Mouse (Mus musculus) midbrain, embryonic 13.5 days (tissue): ENCODE results near the gene Cbln4. TPM values are rescaled to one million over a fixed set of nuclear protein-coding genes. Genes with fewer than 3 reads are reported as not detected.

Experiments used
- ATAC-seq: fragments of 200-750 bp; cut with Nextera tagmentation; 2 replicates; pipeline ENCODE4 v1.8.0; 2017; ENCODE audit warnings: mild to moderate bottlenecking, moderate TSS enrichment, moderate library complexity
- H3K27ac ChIP-seq: fragments of 300-500 bp; sonication (generic); 2 replicates; pipeline ENCODE4 v1.5.1; 2015; ENCODE audit warnings: inconsistent platforms, mild to moderate bottlenecking, moderate library complexity
- H3K27me3 ChIP-seq: fragments of 300-500 bp; sonication (generic); 2 replicates; pipeline ENCODE4 v1.6.1; 2015; ENCODE audit warnings: mild to moderate bottlenecking, inconsistent platforms
- H3K36me3 ChIP-seq: fragments of 300-500 bp; sonication (generic); 2 replicates; pipeline ENCODE4 v1.6.1; 2015; ENCODE audit warnings: mild to moderate bottlenecking, inconsistent platforms
- H3K4me1 ChIP-seq: fragments of 300-500 bp; sonication (generic); replicated peaks from 2 replicates; pipeline ENCODE4 v1.6.1; 2015; ENCODE audit warnings: inconsistent platforms
- H3K4me2 ChIP-seq: fragments of 300-500 bp; sonication (generic); replicated peaks from 2 replicates; pipeline ENCODE4 v1.6.1; 2015; ENCODE audit warnings: moderate library complexity, mild to moderate bottlenecking, inconsistent platforms
- H3K4me3 ChIP-seq: fragments of 300-500 bp; sonication (generic); replicated peaks from 2 replicates; pipeline ENCODE4 v1.5.1; 2015; ENCODE audit warnings: mild to moderate bottlenecking, inconsistent platforms
- H3K9ac ChIP-seq: fragments of 300-500 bp; sonication (generic); replicated peaks from 2 replicates; pipeline ENCODE4 v1.6.1; 2015; ENCODE audit warnings: mild to moderate bottlenecking, inconsistent platforms
- H3K9me3 ChIP-seq: fragments of 300-500 bp; sonication (generic); 2 replicates; pipeline ENCODE4 v1.6.1; 2016; ENCODE audit warnings: mild to moderate bottlenecking, inconsistent platforms
- WGBS: fragments of 180-500 bp; shearing (Covaris S2); methylation state at CpG from one replicate; pipeline ENCODE4 v1.1.7; 2015; 5-methylcytosine and 5-hydroxymethylcytosine counted together
- polyA plus RNA-seq: library from polyadenylated mRNA; unstranded; fragments of >200 nt; fragmentation: Nextera tagmentation; extraction: Ambion mirVana; gene quantifications from 2 replicates; pipeline ENCODE4 v1.2.1, GENCODE M21; 2015

The Cbln4 gene
- 14.5 and 18.1 TPM in 2 replicates for polyA plus RNA-seq

DNA sequence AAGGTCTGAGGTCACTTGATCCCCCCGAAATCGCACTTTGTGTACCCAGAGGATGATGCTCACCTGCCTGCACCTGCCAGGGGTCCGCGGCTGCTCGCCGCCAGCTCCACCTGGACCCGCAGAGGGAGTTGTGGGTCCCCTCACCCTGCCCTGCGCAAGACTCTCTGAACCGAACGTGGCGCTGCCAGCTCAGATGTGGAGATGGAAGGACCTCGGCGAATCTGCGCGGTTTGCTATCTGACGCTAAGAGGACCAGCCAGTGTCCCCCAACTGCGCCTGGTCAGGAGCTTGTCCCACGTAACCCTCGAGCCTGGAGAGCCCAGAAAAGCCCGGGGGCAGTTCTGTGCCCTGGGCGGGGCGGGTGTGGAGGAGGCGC lies at the start of gene Cbln4:
Cbln4 (minus strand) TSS at position 232 of the 376 bp plus-strand sequence.
- WGBS = 0% methylated on average over 23 of the region's 23 CpGs
- H3K4me1 ChIP-seq = peaks cover 39% of the 10 kb centered on the region
- H3K4me2 ChIP-seq = peak within 1 kb of the TSS; percentile 81
- H3K27ac ChIP-seq = peak within 1 kb of the TSS; percentile 44
- peak within 1 kb of the TSS; percentile 65 for H3K9ac ChIP-seq
- peak within 1 kb of the TSS; percentile 49 for H3K4me3 ChIP-seq
- H3K9me3 ChIP-seq = no peaks in the 10 kb centered on the region
- peaks cover 47% of the 10 kb centered on the region for H3K27me3 ChIP-seq
- ATAC-seq = peak; percentile 26
- H3K36me3 ChIP-seq = no peaks in the 10 kb centered on the region

DNA sequence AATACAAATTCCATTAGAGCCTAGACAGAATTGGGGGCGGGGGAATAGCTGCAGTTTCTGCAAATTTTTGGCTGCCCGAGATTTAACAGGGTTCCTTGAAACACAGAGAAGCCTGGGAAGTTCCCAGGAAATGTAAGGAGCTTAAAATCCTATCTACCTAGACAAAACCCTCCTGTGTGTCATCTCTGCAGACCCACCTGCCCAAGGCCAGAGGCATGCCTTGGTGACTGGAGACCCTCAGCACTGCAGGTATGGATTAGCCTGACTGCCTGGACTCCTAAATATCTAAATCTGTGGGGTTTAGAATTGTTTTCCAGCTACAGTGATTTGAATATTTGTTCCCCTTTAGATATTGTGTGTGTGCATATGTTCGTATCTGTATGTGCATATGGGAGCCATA lies 35.3 kb upstream of the Cbln4 start:
- Histone ChIP-seq H3K27ac (no peak overlapping the region), H3K4me3 (no peak overlapping the region), H3K4me1 (no peaks in the 10 kb centered on the region), H3K9ac (no peak overlapping the region), H3K4me2 (no peak overlapping the region), H3K36me3 (no peaks in the 10 kb centered on the region), H3K27me3 (no peaks in the 10 kb centered on the region), H3K9me3 (no peaks in the 10 kb centered on the region)
- WGBS = 85% methylated on average over 3 of the region's 3 CpGs
- ATAC-seq = no peak

DNA sequence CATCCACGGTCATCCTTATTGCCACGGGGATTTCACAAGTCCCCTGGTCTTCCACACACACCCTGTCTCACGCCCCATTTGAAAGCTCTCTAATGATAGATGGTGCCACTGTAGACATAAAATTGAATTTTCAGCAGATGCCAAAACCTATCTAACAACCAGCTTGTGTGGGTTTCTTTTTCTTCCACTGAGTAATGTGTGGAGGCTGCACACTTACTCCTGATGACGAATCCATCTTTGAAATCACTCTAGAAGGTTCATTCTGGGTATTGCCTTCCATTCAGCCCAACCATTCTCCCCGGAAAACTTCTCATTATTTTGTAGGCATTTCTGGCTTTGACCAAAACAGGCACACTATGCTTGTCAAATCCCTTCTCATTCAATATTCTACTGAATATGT lies 33.0 kb upstream of the Cbln4 start:
- H3K27ac ChIP-seq = no peak overlapping the region
- 89% methylated on average over 5 of the region's 5 CpGs for WGBS

DNA sequence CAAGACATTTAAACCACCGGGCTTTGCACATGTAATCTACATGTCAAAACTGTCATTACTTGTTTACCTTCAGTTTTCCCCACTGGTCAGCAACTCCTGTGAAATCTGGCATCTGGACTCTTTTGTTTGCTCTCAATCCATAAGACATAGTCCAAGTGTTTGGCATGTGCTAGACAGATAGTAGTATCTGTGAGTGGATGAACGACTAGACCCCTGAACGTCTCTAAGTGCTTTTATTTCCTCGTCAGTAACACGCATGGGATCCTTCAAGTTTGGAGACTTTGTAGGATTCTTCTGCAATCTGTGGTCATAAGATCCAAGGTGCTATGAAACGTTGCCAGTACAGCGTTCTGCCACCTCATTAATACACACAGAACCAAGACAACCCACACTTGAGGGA lies 19.6 kb upstream of the Cbln4 start:
- no peak for ATAC-seq
- H3K9me3 ChIP-seq = 0 out of 2 replicates have a peak, but pooled peaks cover 4% of the 10 kb centered on the region
- no peak overlapping the region for H3K4me2 ChIP-seq
- no peak overlapping the region for H3K9ac ChIP-seq
- H3K4me3 ChIP-seq = no peak overlapping the region
- H3K27me3 ChIP-seq = no peaks in the 10 kb centered on the region
- WGBS = 91% methylated on average over 7 of the region's 7 CpGs
- no peaks in the 10 kb centered on the region for H3K4me1 ChIP-seq
- no peak overlapping the region for H3K27ac ChIP-seq
- H3K36me3 ChIP-seq = no peaks in the 10 kb centered on the region

More for the DNA sequence above, 33.0 kb upstream of the Cbln4 start:
- ATAC-seq = no peak
- Histone ChIP-seq H3K9ac (no peak overlapping the region), H3K4me3 (no peak overlapping the region), H3K4me2 (no peak overlapping the region), H3K9me3 (no peaks in the 10 kb centered on the region), H3K27me3 (no peaks in the 10 kb centered on the region), H3K36me3 (no peaks in the 10 kb centered on the region), H3K4me1 (no peaks in the 10 kb centered on the region)

DNA sequence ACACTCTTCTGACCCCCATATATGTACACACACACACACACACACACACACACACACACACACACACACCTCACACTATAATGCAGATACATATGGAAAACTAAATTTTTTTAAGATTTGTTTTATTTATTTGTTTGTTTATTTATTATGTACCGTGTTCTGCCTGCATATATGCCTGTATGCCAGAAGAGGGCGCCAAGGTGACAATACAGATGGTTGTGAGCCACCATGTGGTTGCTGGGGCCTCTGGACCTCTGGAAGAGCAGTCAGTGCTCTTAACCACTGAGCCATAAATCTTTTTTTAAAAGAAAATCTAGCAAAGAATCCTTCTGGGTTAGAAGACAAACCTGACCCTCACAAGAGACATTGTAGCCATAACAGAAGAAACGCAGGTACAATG lies 16.5 kb upstream of the Cbln4 start:
- H3K4me3 ChIP-seq = no peak overlapping the region
- no peaks in the 10 kb centered on the region for H3K9me3 ChIP-seq
- H3K9ac ChIP-seq = no peak overlapping the region
- no peak overlapping the region for H3K4me2 ChIP-seq
- no peaks in the 10 kb centered on the region for H3K36me3 ChIP-seq
- no peaks in the 10 kb centered on the region for H3K27me3 ChIP-seq
- no peak for ATAC-seq
- no peak overlapping the region for H3K27ac ChIP-seq
- H3K4me1 ChIP-seq = no peaks in the 10 kb centered on the region
- 61% methylated on average over 3 of the region's 3 CpGs for whole genome bisulfite sequencing

DNA sequence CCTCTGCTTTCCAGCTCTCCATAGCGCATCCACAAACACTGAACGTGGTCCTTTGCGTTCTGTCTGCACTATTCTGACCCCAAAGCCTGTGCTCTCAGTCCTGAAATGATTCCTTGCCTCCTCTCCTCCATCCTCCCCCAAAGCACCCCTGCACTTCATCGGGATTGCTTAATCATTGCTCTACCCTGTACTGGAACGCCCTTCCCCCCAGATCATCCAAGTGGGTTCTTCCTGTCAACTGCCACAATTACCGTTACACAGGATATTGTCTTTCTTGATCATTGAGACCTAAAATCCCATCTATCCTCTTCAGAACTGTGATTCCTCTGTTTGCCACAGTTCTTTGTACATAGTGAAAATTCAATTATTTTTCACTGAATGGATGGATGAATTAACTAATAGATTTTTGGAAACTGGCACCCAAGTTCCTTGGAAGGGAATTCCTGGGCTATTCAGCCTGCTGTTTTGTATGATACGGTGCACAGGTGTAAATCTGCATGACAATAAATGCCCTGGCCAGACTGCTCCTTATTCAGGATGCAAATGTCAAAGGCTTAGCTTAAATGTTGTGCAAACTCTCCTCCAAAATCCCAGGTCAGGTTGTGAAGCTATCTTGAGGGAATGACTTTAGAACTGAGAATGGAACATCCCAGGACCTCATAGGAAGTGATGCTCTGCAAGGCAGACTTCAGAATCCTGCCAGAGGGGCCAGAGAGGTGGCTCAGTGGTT lies 15.8 kb upstream of the Cbln4 start:
- no peak for ATAC-seq
- no peaks in the 10 kb centered on the region for H3K4me1 ChIP-seq
- H3K4me3 ChIP-seq = no peak overlapping the region
- H3K9ac ChIP-seq = no peak overlapping the region
- no peaks in the 10 kb centered on the region for H3K27me3 ChIP-seq
- 63% methylated on average over 7 of the region's 7 CpGs for WGBS
- no peaks in the 10 kb centered on the region for H3K36me3 ChIP-seq
- H3K9me3 ChIP-seq = no peaks in the 10 kb centered on the region
- no peak overlapping the region for H3K27ac ChIP-seq
- no peak overlapping the region for H3K4me2 ChIP-seq

DNA sequence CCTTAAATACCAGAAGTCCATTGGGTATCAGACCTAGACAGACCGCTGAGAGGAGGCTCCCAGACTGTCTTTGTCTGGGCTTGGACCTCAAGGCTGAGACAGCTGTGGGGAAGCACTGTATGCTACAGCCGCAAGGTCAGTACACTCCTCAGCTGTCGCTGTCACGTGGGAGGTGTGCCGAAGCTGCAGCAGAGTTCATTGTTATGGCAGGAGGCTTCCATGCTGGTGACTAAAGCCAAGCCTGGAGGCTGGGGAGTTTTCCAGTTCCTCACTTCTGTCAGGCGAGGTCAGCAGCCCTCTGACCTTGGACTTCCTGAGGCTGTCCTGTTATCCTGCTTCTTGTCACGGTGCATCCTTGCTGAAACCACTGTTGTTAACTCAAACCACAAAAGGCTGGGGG lies 2.7 kb upstream of the Cbln4 start:
- Histone ChIP-seq H3K9ac (no peak overlapping the region), H3K4me1 (peaks cover 28% of the 10 kb centered on the region), H3K27ac (no peak overlapping the region), H3K4me2 (no peak overlapping the region), H3K4me3 (no peak overlapping the region), H3K27me3 (peaks cover 41% of the 10 kb centered on the region), H3K9me3 (no peaks in the 10 kb centered on the region), H3K36me3 (no peaks in the 10 kb centered on the region)
- 59% methylated on average over 7 of the region's 7 CpGs for WGBS
- no peak for ATAC-seq

DNA sequence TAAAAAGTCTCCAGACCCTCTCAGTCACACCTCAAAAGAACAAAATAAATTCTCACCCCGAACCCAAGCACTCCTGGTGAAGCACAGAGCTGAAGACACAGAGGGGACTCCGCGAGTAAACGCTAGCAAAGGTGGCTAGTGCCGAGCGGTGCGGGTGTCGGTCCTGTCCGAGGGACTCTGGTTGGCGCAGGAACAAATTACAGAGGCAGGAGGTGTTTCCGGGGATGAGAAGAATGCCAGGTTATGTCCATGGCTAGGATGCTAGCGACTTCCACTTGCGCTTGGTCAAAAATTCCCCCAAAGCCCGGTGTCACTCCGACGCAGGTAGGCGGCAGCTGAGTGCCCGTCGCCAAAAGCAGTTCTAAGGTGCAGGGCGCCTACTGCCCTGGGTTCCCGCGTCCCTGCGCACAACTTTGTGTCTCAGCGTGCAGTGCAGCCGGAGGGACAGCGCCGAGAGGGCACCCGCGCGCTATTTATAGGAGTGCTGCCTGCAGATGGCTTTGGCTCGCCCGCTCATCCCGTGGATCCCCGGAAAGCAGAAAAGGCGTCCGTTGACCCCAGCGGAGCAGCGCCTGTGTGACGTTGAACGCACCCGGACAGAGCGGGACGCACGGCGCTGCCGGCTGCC lies 545 bp downstream of the Cbln4 start:
- H3K4me3 ChIP-seq = peak overlapping the region; percentile 49
- no peaks in the 10 kb centered on the region for H3K9me3 ChIP-seq
- H3K4me1 ChIP-seq = peaks cover 39% of the 10 kb centered on the region
- peak overlapping the region; percentile 65 for H3K9ac ChIP-seq
- peak overlapping the region; percentile 81 for H3K4me2 ChIP-seq
- no peaks in the 10 kb centered on the region for H3K36me3 ChIP-seq
- H3K27ac ChIP-seq = peak overlapping the region; percentile 44
- peaks cover 47% of the 10 kb centered on the region for H3K27me3 ChIP-seq
- peak; percentile 49 for ATAC-seq
- under 1% methylated on average over 46 of the region's 46 CpGs for WGBS

DNA sequence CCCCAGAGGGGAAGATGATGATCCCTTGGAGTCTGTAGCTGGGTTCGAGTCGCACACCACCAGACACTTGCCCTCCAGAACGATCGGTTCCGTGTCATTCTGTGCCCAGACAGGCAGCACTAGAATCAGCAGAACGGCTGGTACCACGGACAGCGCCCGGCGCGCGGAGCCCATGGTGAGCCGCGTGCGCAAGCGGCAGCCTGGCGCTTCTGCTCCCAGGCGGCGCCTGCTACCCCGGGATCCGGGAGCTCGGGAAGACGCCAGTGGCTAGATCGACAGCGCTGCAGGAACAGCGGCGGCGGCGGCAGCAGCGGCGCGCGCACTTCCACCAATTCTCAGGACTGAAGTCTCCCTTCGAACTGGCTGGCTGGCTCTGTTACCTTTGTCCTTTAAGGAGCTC lies 1.1 kb downstream of the Cbln4 start:
- H3K9me3 ChIP-seq = no peaks in the 10 kb centered on the region
- peak overlapping the region; percentile 81 for H3K4me2 ChIP-seq
- H3K4me1 ChIP-seq = peaks cover 39% of the 10 kb centered on the region
- H3K9ac ChIP-seq = peak overlapping the region; percentile 65
- H3K27me3 ChIP-seq = peaks cover 47% of the 10 kb centered on the region
- WGBS = under 1% methylated on average over 34 of the region's 34 CpGs
- peak; percentile 70 for ATAC-seq
- H3K27ac ChIP-seq = peak overlapping the region; percentile 37
- H3K4me3 ChIP-seq = peak overlapping the region; percentile 49
- H3K36me3 ChIP-seq = no peaks in the 10 kb centered on the region

DNA sequence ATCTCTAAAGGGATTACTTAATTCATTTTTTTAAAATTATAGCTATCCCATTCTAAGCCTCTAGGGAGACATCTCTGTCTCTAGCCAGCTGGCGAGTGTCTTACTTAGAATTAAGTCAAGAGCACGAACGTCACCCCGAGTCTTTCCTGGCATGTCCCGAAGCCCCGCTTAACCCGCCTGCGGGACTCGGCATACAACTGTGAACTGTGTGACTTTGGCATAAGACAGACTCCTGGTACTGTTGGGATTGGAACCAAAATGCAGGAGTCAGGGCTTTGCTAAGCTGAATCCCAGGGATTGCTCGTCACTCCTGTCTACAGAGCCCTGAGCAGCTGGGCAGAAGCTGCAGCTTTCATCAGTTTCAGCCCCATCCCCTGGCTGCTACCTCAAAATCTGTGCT lies 2.4 kb downstream of the Cbln4 start:
- peaks cover 47% of the 10 kb centered on the region for H3K27me3 ChIP-seq
- no peak for ATAC-seq
- 51% methylated on average over 10 of the region's 10 CpGs for WGBS

DNA sequence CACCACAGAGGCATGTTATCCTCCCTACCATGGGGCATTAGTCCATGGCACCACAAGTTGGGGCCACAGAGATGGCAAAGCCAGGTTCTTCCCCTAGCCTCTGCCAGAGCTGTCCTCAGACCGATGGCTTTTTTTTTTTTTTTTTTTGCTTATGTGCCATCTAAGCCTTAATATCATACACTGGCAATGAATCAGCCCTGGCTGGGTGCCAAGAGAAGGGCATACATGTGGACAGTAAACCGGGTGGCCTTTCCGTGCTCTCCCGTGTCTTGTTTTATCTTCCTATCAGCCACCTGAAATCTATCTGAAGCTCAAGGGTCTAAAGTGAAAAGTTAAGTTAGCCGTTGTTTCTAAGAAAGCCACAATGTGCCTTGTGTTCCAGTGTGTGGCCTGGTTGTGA lies 3.7 kb downstream of the Cbln4 start:
- no peak for ATAC-seq
- Histone ChIP-seq H3K9me3 (no peaks in the 10 kb centered on the region), H3K27me3 (peaks cover 41% of the 10 kb centered on the region), H3K4me1 (peaks cover 39% of the 10 kb centered on the region), H3K4me2 (peak overlapping the region; percentile 81), H3K27ac (no peak overlapping the region), H3K9ac (no peak overlapping the region), H3K36me3 (no peaks in the 10 kb centered on the region), H3K4me3 (peak overlapping the region; percentile 49)
- WGBS = 84% methylated on average over 5 of the region's 5 CpGs

More for the DNA sequence above, 2.4 kb downstream of the Cbln4 start:
- Histone ChIP-seq H3K36me3 (no peaks in the 10 kb centered on the region), H3K4me1 (peaks cover 39% of the 10 kb centered on the region), H3K9me3 (no peaks in the 10 kb centered on the region), H3K4me2 (peak overlapping the region; percentile 81), H3K9ac (0 out of 2 replicates have a peak overlapping the region, but pooled peaks have one; percentile 29), H3K27ac (no peak overlapping the region), H3K4me3 (peak overlapping the region; percentile 49)

DNA sequence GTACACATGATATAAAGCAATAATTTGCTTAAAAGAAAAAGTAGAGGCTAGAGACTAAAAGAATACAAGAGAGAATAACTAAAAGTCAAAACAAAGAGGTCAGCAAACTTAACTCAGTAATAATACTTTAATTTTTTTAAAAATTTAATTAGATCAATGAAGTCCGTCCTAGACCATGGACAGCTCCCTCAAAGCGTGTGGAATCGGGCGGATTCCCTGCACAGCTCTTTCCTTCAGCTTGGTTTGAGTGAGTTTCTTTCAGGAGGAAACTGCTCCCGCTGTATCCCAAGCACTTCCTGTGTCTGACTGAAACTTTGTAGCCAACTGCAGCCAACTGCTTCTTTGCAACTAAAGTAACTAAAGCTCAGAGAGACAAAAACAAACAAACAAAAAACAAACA lies 9.0 kb downstream of the Cbln4 start:
- Histone ChIP-seq H3K4me1 (no peaks in the 10 kb centered on the region), H3K27ac (no peak overlapping the region), H3K4me2 (no peak overlapping the region), H3K9ac (no peak overlapping the region), H3K36me3 (no peaks in the 10 kb centered on the region), H3K9me3 (no peaks in the 10 kb centered on the region), H3K4me3 (no peak overlapping the region), H3K27me3 (no peaks in the 10 kb centered on the region; the same call in 1 of the 2 replicates)
- no peak for ATAC-seq
- 46% methylated on average over 5 of the region's 5 CpGs for WGBS
